Mouse (Mus musculus) cerebellum, adult 2 months (tissue): Measurements from ENCODE around the gene Ift43.

Experiments
- CTCF ChIP-seq: fragments of 200-500 bp; IDR thresholded peaks from 2 replicates; pipeline ENCODE4 v1.5.1; 2011; ENCODE audit warnings: low read depth, mild to moderate bottlenecking, control low read depth, low read length, moderate library complexity, borderline replicate concordance; ENCODE audit not compliant: insufficient read depth
- POLR2A ChIP-seq: fragments of 200-500 bp; IDR thresholded peaks from 2 replicates; pipeline ENCODE4 v1.6.1; 2011; ENCODE audit warnings: low read length, control low read depth, borderline replicate concordance; ENCODE audit not compliant: insufficient read depth

- TF ChIP-seq POLR2A (no peak), CTCF (no peak)
Measured at GRCm38 (mm10) chr12:86046141-86046540, 36.2 kb upstream of the Ift43 start.
